Mouse (Mus musculus) liver, adult 2 months (tissue): ENCODE measurements at regions not wholly inside any gene's neighbourhood (a gene's known extent, or its start where the extent isn't known, plus 50 kb on each side); places are given as distances from the start of the nearest gene placed in this dataset.

Experiments used
- DNase-seq: peaks from one replicate; pipeline ENCODE4 v3.0.0-alpha.2; 2011; ENCODE audit warnings: low read depth, low spot score; ENCODE audit errors: extremely low read depth
- H3K27ac ChIP-seq: fragments of 200-500 bp; replicated peaks from 2 replicates; pipeline ENCODE4 v1.5.1; 2012; ENCODE audit warnings: low read depth, mild to moderate bottlenecking, control low read depth, inconsistent platforms, low read length; ENCODE audit not compliant: insufficient read depth
- H3K27me3 ChIP-seq: fragments of 200-500 bp; 2 replicates; pipeline ENCODE4 v1.6.1; 2012; ENCODE audit warnings: mild to moderate bottlenecking, moderate library complexity, low read length, inconsistent platforms; ENCODE audit not compliant: control insufficient read depth, insufficient read depth
- H3K36me3 ChIP-seq: fragments of 200-500 bp; 2 replicates; pipeline ENCODE4 v1.6.1; 2012; ENCODE audit warnings: low read length, inconsistent platforms; ENCODE audit not compliant: control insufficient read depth, insufficient read depth
- H3K4me1 ChIP-seq: fragments of 200-500 bp; 2 replicates; pipeline ENCODE4 v1.6.1; 2011; ENCODE audit warnings: low read length; ENCODE audit not compliant: control insufficient read depth, insufficient read depth
- H3K4me3 ChIP-seq: fragments of 200-500 bp; 2 replicates; pipeline ENCODE4 v1.5.1; 2011; ENCODE audit warnings: low read depth, mild to moderate bottlenecking, control low read depth, low read length, moderate library complexity; ENCODE audit not compliant: insufficient read depth
- H3K79me2 ChIP-seq: fragments of 200-500 bp; 2 replicates; pipeline ENCODE4 v1.6.1; 2012; ENCODE audit warnings: inconsistent platforms, mild to moderate bottlenecking, low read length, moderate library complexity; ENCODE audit not compliant: control insufficient read depth, insufficient read depth
- H3K9ac ChIP-seq: fragments of 200-500 bp; 2 replicates; pipeline ENCODE4 v1.6.1; 2012; ENCODE audit warnings: low read depth, mild to moderate bottlenecking, control low read depth, inconsistent platforms, low read length
- CTCF ChIP-seq: fragments of 200-500 bp; IDR thresholded peaks from 2 replicates; pipeline ENCODE4 v1.5.1; 2011; ENCODE audit warnings: low read depth, low read length, control low read depth
- POLR2A ChIP-seq: fragments of 200-500 bp; IDR thresholded peaks from 2 replicates; pipeline ENCODE4 v1.6.1; 2011; ENCODE audit warnings: low read length, control low read depth; ENCODE audit not compliant: insufficient read depth; ENCODE audit errors: extremely low read depth
- WGBS: fragments of 180-500 bp; shearing (Covaris S2); methylation state at CpG from one replicate; pipeline ENCODE4 v1.1.7; 2018; 5-methylcytosine and 5-hydroxymethylcytosine counted together

DNA sequence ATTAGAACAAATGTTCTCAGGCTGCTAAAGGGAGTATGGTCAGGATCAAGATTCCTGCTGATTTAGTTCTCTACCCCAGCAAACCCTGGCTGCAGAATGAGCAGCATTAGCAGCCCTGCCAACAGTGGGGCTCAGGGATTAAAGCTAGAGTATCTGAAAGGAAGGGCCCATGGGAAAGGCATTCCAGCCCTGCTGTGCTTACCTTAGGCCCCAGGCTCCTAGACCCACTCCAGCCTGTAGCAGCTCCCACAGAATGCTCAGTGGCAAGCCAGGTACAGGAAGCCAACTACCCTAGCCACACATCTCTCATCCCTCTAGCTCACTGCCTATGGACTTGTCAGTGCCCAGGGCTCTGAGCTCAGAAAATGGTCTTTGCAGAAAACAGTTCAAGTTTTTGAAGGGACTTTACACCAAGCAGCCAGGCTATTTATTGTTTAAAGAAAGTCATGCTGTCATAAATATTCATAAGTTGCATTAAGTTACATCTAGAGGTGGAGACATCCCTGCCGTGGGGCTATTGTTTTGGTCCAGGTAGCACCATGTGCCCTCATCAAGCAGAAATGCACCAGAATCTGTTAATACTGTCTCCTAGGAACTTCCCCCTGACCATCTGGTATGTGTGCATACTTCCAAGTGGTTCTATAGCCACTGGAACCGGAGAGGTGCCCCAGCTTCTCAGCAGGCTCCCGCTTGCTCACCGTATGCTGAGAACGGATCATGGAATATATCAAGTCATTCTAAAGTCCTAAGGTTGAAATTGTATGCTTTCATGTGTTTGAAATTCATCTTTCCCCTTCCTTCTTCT, 598.9 kb upstream of the Arpp21 start:
- H3K27me3 ChIP-seq = no peaks in the 10 kb centered on the region
- no peaks in the 10 kb centered on the region for H3K4me1 ChIP-seq
- no peak overlapping the region for H3K27ac ChIP-seq
- H3K36me3 ChIP-seq = no peaks in the 10 kb centered on the region
- 90% methylated on average over 5 of the region's 5 CpGs for WGBS
- H3K9ac ChIP-seq = no peak overlapping the region
- no peaks in the 10 kb centered on the region for H3K79me2 ChIP-seq
- TF ChIP-seq POLR2A (no peak), CTCF (no peak)
- no peak for DNase-seq
- no peak overlapping the region for H3K4me3 ChIP-seq

- Histone ChIP-seq H3K9ac (no peak overlapping the region), H3K27ac (no peak overlapping the region), H3K4me3 (no peak overlapping the region), H3K27me3 (no peaks in the 10 kb centered on the region), H3K4me1 (0 out of 2 replicates have a peak, but pooled peaks cover 4% of the 10 kb centered on the region), H3K79me2 (no peaks in the 10 kb centered on the region), H3K36me3 (no peaks in the 10 kb centered on the region)
- no peak for TF ChIP-seq CTCF
- TF ChIP-seq POLR2A = no peak
- WGBS = 91% methylated on average over 2 of the region's 2 CpGs
- DNase-seq = no peak
Measured at GRCm38 (mm10) chr9:112831102-112831501, 595.4 kb upstream of the Arpp21 start.

GRCm38 (mm10) chr9:112828602-112829001, 592.9 kb upstream of the Arpp21 start:
- Histone ChIP-seq H3K79me2 (no peaks in the 10 kb centered on the region), H3K4me1 (0 out of 2 replicates have a peak, but pooled peaks cover 4% of the 10 kb centered on the region), H3K36me3 (no peaks in the 10 kb centered on the region), H3K27me3 (no peaks in the 10 kb centered on the region), H3K27ac (no peak overlapping the region), H3K4me3 (no peak overlapping the region), H3K9ac (no peak overlapping the region)
- TF ChIP-seq CTCF (no peak), POLR2A (no peak)
- WGBS = 56% methylated on average over 4 of the region's 4 CpGs
- peak; percentile 10 for DNase-seq

DNA sequence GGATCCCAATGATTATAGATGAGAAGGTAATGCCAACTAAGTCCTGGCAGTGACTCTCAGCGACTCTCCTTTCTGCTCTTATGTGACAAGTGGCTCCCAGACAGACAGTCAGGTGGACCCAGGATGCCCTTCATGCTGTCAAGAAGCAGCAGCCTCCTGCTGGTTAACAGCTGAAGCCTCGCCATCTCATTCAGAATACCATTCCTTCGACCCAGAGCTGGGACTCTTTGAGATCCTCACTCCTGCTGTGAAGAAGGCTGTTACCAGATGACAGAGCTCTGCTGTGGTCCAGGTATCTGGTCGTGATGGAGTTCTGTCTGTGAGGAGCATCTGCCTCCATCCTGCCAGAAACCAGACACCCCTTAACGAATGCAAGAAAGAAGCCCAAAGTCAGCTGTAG, 590.9 kb upstream of the Arpp21 start:
- Histone ChIP-seq H3K36me3 (no peaks in the 10 kb centered on the region), H3K27ac (no peak overlapping the region), H3K79me2 (no peaks in the 10 kb centered on the region), H3K9ac (no peak overlapping the region), H3K4me1 (0 out of 2 replicates have a peak, but pooled peaks cover 4% of the 10 kb centered on the region), H3K27me3 (no peaks in the 10 kb centered on the region), H3K4me3 (no peak overlapping the region)
- TF ChIP-seq CTCF (no peak), POLR2A (no peak)
- no peak for DNase-seq
- 37% methylated on average over 5 of the region's 5 CpGs for WGBS

- no peak overlapping the region for H3K27ac ChIP-seq
- H3K4me1 ChIP-seq = no peaks in the 10 kb centered on the region
- H3K79me2 ChIP-seq = no peaks in the 10 kb centered on the region
- H3K27me3 ChIP-seq = no peaks in the 10 kb centered on the region
- no peak overlapping the region for H3K4me3 ChIP-seq
- H3K9ac ChIP-seq = no peak overlapping the region
- no peak for DNase-seq
- H3K36me3 ChIP-seq = no peaks in the 10 kb centered on the region
- TF ChIP-seq CTCF (no peak), POLR2A (no peak)
- 88% methylated on average over 1 of the region's 1 CpGs for WGBS
Measured at GRCm38 (mm10) chr9:112821940-112822339, 586.2 kb upstream of the Arpp21 start.

- H3K27ac ChIP-seq = no peak overlapping the region
- no peak overlapping the region for H3K9ac ChIP-seq
- peak; percentile 13 for DNase-seq
- no peaks in the 10 kb centered on the region for H3K36me3 ChIP-seq
- no peaks in the 10 kb centered on the region for H3K79me2 ChIP-seq
- no peaks in the 10 kb centered on the region for H3K27me3 ChIP-seq
- WGBS = 27% methylated on average over 1 of the region's 1 CpGs
- no peak overlapping the region for H3K4me3 ChIP-seq
- TF ChIP-seq POLR2A (no peak), CTCF (peak; percentile 70)
- no peaks in the 10 kb centered on the region for H3K4me1 ChIP-seq
Measured at GRCm38 (mm10) chr9:112811946-112812345, 576.2 kb upstream of the Arpp21 start.
